Mouse (Mus musculus): Measurements from ENCODE around the gene Top1.

GRCm38 (mm10) chr2:160771325-160772276 lies 125.9 kb downstream of the Top1 start:
- TF ChIP-seq CTCF (IDR thresholded peaks at IDR 0.05; ENCODE audit: low read depth, low read length) (no peak), POLR2A (IDR thresholded peaks at IDR 0.05; ENCODE audit: insufficient read depth, low read length) (no peak), EP300 (IDR thresholded peaks at IDR 0.05; ENCODE audit: insufficient read depth, low read depth, low read length) (no peak)

Measured in ES-Bruce4 (cell line).